Mouse (Mus musculus): ENCODE data around the gene Armcx3. TPM values are rescaled to one million over a fixed set of nuclear protein-coding genes. Genes with fewer than 3 reads are reported as not detected.

The Armcx3 gene
- total and polyA plus RNA-seq, 3 experiments = 0.23 to 8.6 (median 1.2) TPM

Other genes with a start within 250 kb of the Armcx3 start
- 48.2 and 74.8 TPM in 2 replicates for gene Timm8a1, start 214.7 kb upstream of the Armcx3 start, total RNA-seq (2012; rRNA removed)
- gene Timm8a1, start 214.7 kb upstream of the Armcx3 start, total RNA-seq (2014; rRNA removed) = 216 and 251 TPM in 2 replicates
- 145 and 152 TPM in 2 replicates for gene Timm8a1, start 214.7 kb upstream of the Armcx3 start, polyA plus RNA-seq (2012; ENCODE audit: insufficient read length, low read depth)
- gene Btk, start 173.0 kb upstream of the Armcx3 start, total RNA-seq (2012; rRNA removed) = 16.2 and 23.2 TPM in 2 replicates
- 32.9 and 38.1 TPM in 2 replicates for gene Btk, start 173.0 kb upstream of the Armcx3 start, total RNA-seq (2014; rRNA removed)
- 53.4 and 69.0 TPM in 2 replicates for gene Btk, start 173.0 kb upstream of the Armcx3 start, polyA plus RNA-seq (2012; ENCODE audit: insufficient read length, low read depth)
- gene Rpl36a, start 170.9 kb upstream of the Armcx3 start, total RNA-seq (2012; rRNA removed) = 2,800 and 2,905 TPM in 2 replicates
- gene Rpl36a, start 170.9 kb upstream of the Armcx3 start, total RNA-seq (2014; rRNA removed) = 2,352 and 2,700 TPM in 2 replicates
- gene Rpl36a, start 170.9 kb upstream of the Armcx3 start, polyA plus RNA-seq (2012; ENCODE audit: insufficient read length, low read depth) = 869 and 1,197 TPM in 2 replicates
- gene Gla, start 155.5 kb upstream of the Armcx3 start, total RNA-seq (2012; rRNA removed) = 6.1 and 6.2 TPM in 2 replicates
- 9.1 and 10.3 TPM in 2 replicates for gene Gla, start 155.5 kb upstream of the Armcx3 start, total RNA-seq (2014; rRNA removed)
- 8.6 and 13.3 TPM in 2 replicates for gene Gla, start 155.5 kb upstream of the Armcx3 start, polyA plus RNA-seq (2012; ENCODE audit: insufficient read length, low read depth)
- 38.2 and 48.9 TPM in 2 replicates for gene Hnrnph2, start 155.4 kb upstream of the Armcx3 start, total RNA-seq (2012; rRNA removed)
- 57.3 and 63.8 TPM in 2 replicates for gene Hnrnph2, start 155.4 kb upstream of the Armcx3 start, total RNA-seq (2014; rRNA removed)
- 70.0 and 82.0 TPM in 2 replicates for gene Hnrnph2, start 155.4 kb upstream of the Armcx3 start, polyA plus RNA-seq (2012; ENCODE audit: insufficient read length, low read depth)
- gene Armcx4, start 70.1 kb upstream of the Armcx3 start, total RNA-seq (2012; rRNA removed) = 3.4 and 3.5 TPM in 2 replicates
- gene Armcx4, start 70.1 kb upstream of the Armcx3 start, total RNA-seq (2014; rRNA removed) = 0.03 TPM in 1 of 2 replicates, not detected in the other
- gene Armcx4, start 70.1 kb upstream of the Armcx3 start, polyA plus RNA-seq (2012; ENCODE audit: insufficient read length, low read depth) = 0.19 and 0.31 TPM in 2 replicates
- 0.08 and 0.13 TPM in 2 replicates for gene Armcx1, start 38.6 kb upstream of the Armcx3 start, total RNA-seq (2012; rRNA removed)
- gene Armcx1, start 38.6 kb upstream of the Armcx3 start, total RNA-seq (2014; rRNA removed) = not detected in 2 replicates
- not detected in 2 replicates for gene Armcx1, start 38.6 kb upstream of the Armcx3 start, polyA plus RNA-seq (2012; ENCODE audit: insufficient read length, low read depth)
- gene Armcx6, start 5.2 kb upstream of the Armcx3 start, total RNA-seq (2012; rRNA removed) = 0.67 and 1.2 TPM in 2 replicates
- 1.3 and 1.7 TPM in 2 replicates for gene Armcx6, start 5.2 kb upstream of the Armcx3 start, total RNA-seq (2014; rRNA removed)
- gene Armcx6, start 5.2 kb upstream of the Armcx3 start, polyA plus RNA-seq (2012; ENCODE audit: insufficient read length, low read depth) = 1.7 and 2.2 TPM in 2 replicates
- 12.6 and 15.3 TPM in 2 replicates for gene Armcx2, start 52.6 kb downstream of the Armcx3 start, total RNA-seq (2012; rRNA removed)
- gene Armcx2, start 52.6 kb downstream of the Armcx3 start, total RNA-seq (2014; rRNA removed) = 18.8 and 20.5 TPM in 2 replicates
- 17.3 and 19.6 TPM in 2 replicates for gene Armcx2, start 52.6 kb downstream of the Armcx3 start, polyA plus RNA-seq (2012; ENCODE audit: insufficient read length, low read depth)
- not detected in 2 replicates for gene Nxf2, start 208.2 kb downstream of the Armcx3 start, total RNA-seq (2012; rRNA removed)
- gene Nxf2, start 208.2 kb downstream of the Armcx3 start, total RNA-seq (2014; rRNA removed) = not detected in 2 replicates
- not detected in 2 replicates for gene Nxf2, start 208.2 kb downstream of the Armcx3 start, polyA plus RNA-seq (2012; ENCODE audit: insufficient read length, low read depth)